Mouse (Mus musculus) midbrain, embryonic 14.5 days (tissue): ENCODE data around the gene Efna5. TPM values are rescaled to one million over a fixed set of nuclear protein-coding genes. Genes with fewer than 3 reads are reported as not detected.

Experiments used
- ATAC-seq: fragments of 200-750 bp; cut with Nextera tagmentation; 2 replicates; pipeline ENCODE4 v1.8.0; 2017; ENCODE audit warnings: moderate number of reproducible peaks, moderate library complexity; ENCODE audit not compliant: low FRiP score, low TSS enrichment
- DNase-seq: peaks from one replicate; pipeline ENCODE4 v3.0.0-alpha.2; 2015
- H3K27ac ChIP-seq: fragments of 300-500 bp; sonication (generic); replicated peaks from 2 replicates; pipeline ENCODE4 v1.5.1; 2014; ENCODE audit warnings: mild to moderate bottlenecking, low read depth, low read length, moderate library complexity
- H3K27me3 ChIP-seq: fragments of 300-500 bp; sonication (generic); 2 replicates; pipeline ENCODE4 v1.6.1; 2014; ENCODE audit warnings: low read length, control low read depth, mixed read lengths; ENCODE audit not compliant: control insufficient read depth, insufficient read depth
- H3K36me3 ChIP-seq: fragments of 300-500 bp; sonication (generic); 2 replicates; pipeline ENCODE4 v1.6.1; 2014; ENCODE audit warnings: low read length, control low read depth; ENCODE audit not compliant: control insufficient read depth, insufficient read depth
- H3K4me1 ChIP-seq: fragments of 300-500 bp; sonication (generic); 2 replicates; pipeline ENCODE4 v1.6.1; 2014; ENCODE audit warnings: mild to moderate bottlenecking, antibody characterized with exemption, low read length, control low read depth; ENCODE audit not compliant: control insufficient read depth, insufficient read depth
- H3K4me2 ChIP-seq: fragments of 300-500 bp; sonication (generic); 2 replicates; pipeline ENCODE4 v1.6.1; 2014; ENCODE audit warnings: mild to moderate bottlenecking, low read length, moderate library complexity
- H3K4me3 ChIP-seq: fragments of 300-500 bp; sonication (generic); replicated peaks from 2 replicates; pipeline ENCODE4 v1.5.1; 2014; ENCODE audit warnings: low read depth, low read length
- H3K9ac ChIP-seq: fragments of 300-500 bp; sonication (generic); replicated peaks from 2 replicates; pipeline ENCODE4 v1.6.1; 2014; ENCODE audit warnings: mild to moderate bottlenecking, low read length, moderate library complexity
- H3K9me3 ChIP-seq: fragments of 300-500 bp; sonication (generic); 2 replicates; pipeline ENCODE4 v1.6.1; 2016; ENCODE audit warnings: low read length, control low read depth, mixed read lengths; ENCODE audit not compliant: control insufficient read depth
- WGBS: fragments of 180-500 bp; shearing (Covaris S2); extraction: QIAGEN DNeasy Blood & Tissue Kit; methylation state at CpG from one replicate; pipeline ENCODE4 v1.1.7; 2014; 5-methylcytosine and 5-hydroxymethylcytosine counted together
- polyA plus RNA-seq: library from polyadenylated mRNA; unstranded; fragments of >200 nt; fragmentation: Nextera tagmentation; extraction: Ambion mirVana; gene quantifications from 2 replicates; pipeline ENCODE4 v1.2.1, GENCODE M21; 2014

The Efna5 gene
- polyA plus RNA-seq, 1 experiment from 2014 or later = 90.8 TPM

GRCm38 (mm10) chr17:62649293-62649950, 231.7 kb downstream of the Efna5 start:
- ATAC-seq = no peak
- H3K4me2 ChIP-seq = no peak overlapping the region
- H3K9me3 ChIP-seq = no peaks in the 10 kb centered on the region
- no peaks in the 10 kb centered on the region for H3K27me3 ChIP-seq
- no peaks in the 10 kb centered on the region for H3K4me1 ChIP-seq
- H3K36me3 ChIP-seq = peaks cover 5% of the 10 kb centered on the region; the same call in 1 of the 2 replicates
- H3K9ac ChIP-seq = no peak overlapping the region
- 89% methylated on average over 10 of the region's 10 CpGs for WGBS
- H3K4me3 ChIP-seq = no peak overlapping the region
- no peak for DNase-seq
- no peak overlapping the region for H3K27ac ChIP-seq

DNA sequence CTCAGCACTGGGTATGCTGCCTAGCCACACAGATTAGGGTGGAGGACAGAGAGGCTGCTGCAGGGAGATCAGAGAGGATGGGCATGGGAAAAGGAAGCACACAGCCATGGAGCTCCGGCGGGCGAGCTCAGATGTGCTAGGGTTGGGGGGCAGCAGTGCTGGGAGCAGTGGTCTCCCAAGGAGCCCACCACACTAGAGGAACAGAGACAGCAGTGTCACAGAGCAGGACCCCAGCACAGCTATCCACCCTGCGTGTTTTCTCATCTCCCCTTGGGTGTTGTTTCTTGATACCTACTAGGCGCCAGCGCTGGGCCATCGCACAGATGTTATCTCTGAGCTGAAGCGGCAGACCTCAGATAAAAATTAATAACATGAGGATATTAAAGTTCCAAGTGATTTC, 234.3 kb downstream of the Efna5 start:
- Histone ChIP-seq H3K4me2 (no peak overlapping the region), H3K27ac (no peak overlapping the region), H3K9ac (no peak overlapping the region), H3K36me3 (peaks cover 5% of the 10 kb centered on the region; the same call in 1 of the 2 replicates), H3K27me3 (no peaks in the 10 kb centered on the region), H3K4me3 (no peak overlapping the region), H3K4me1 (no peaks in the 10 kb centered on the region), H3K9me3 (no peaks in the 10 kb centered on the region)
- DNase-seq = no peak
- ATAC-seq = no peak
- WGBS = 88% methylated on average over 8 of the region's 8 CpGs

- no peak overlapping the region for H3K4me3 ChIP-seq
- no peak overlapping the region for H3K9ac ChIP-seq
- no peak overlapping the region for H3K27ac ChIP-seq
- H3K36me3 ChIP-seq = no peaks in the 10 kb centered on the region
- H3K9me3 ChIP-seq = 0 out of 2 replicates have a peak, but pooled peaks cover 3% of the 10 kb centered on the region
- no peaks in the 10 kb centered on the region for H3K4me1 ChIP-seq
- WGBS = 84% methylated on average over 12 of the region's 12 CpGs
- H3K4me2 ChIP-seq = no peak overlapping the region
- H3K27me3 ChIP-seq = no peaks in the 10 kb centered on the region
- DNase-seq = no peak
- no peak for ATAC-seq
Measured at GRCm38 (mm10) chr17:62642447-62643145, 238.5 kb downstream of the Efna5 start.

GRCm38 (mm10) chr17:62640654-62641053, 240.5 kb downstream of the Efna5 start:
- 0 out of 2 replicates have a peak, but pooled peaks cover 3% of the 10 kb centered on the region for H3K9me3 ChIP-seq
- H3K9ac ChIP-seq = no peak overlapping the region
- H3K4me3 ChIP-seq = no peak overlapping the region
- ATAC-seq (no peak), DNase-seq (no peak)
- no peak overlapping the region for H3K27ac ChIP-seq
- H3K4me2 ChIP-seq = no peak overlapping the region
- 78% methylated on average over 6 of the region's 6 CpGs for WGBS
- H3K36me3 ChIP-seq = no peaks in the 10 kb centered on the region
- H3K27me3 ChIP-seq = no peaks in the 10 kb centered on the region
- H3K4me1 ChIP-seq = no peaks in the 10 kb centered on the region

GRCm38 (mm10) chr17:62636896-62637295, 244.2 kb downstream of the Efna5 start:
- Histone ChIP-seq H3K36me3 (no peaks in the 10 kb centered on the region), H3K4me3 (no peak overlapping the region), H3K9me3 (0 out of 2 replicates have a peak, but pooled peaks cover 3% of the 10 kb centered on the region), H3K4me1 (no peaks in the 10 kb centered on the region), H3K9ac (no peak overlapping the region), H3K4me2 (no peak overlapping the region), H3K27me3 (no peaks in the 10 kb centered on the region), H3K27ac (no peak overlapping the region)
- DNase-seq (no peak), ATAC-seq (no peak)
- WGBS = 96% methylated on average over 7 of the region's 7 CpGs

DNA sequence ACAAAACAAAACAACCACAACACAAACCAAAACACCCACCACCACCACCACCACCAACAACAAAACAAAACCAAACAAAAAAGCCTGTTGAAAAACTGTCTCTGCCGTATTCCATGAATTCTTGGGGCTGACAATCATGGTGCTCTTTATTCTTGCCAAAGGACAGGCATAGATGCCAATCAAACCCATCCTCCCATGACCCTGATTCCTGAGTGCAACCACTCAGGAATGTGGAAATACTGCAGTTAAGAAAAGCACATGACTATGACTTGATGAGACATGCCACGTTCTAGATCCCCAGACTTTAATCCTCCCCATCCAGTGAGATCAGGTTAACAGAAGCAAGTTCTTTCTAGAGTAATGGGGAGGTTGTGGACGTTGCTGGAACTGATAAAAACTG, 246.2 kb downstream of the Efna5 start:
- 69% methylated on average over 3 of the region's 3 CpGs for WGBS
- no peak overlapping the region for H3K27ac ChIP-seq
- ATAC-seq (no peak), DNase-seq (no peak)
- H3K36me3 ChIP-seq = no peaks in the 10 kb centered on the region
- 0 out of 2 replicates have a peak, but pooled peaks cover 3% of the 10 kb centered on the region for H3K9me3 ChIP-seq
- H3K4me3 ChIP-seq = no peak overlapping the region
- H3K4me2 ChIP-seq = no peak overlapping the region
- no peaks in the 10 kb centered on the region for H3K27me3 ChIP-seq
- no peaks in the 10 kb centered on the region for H3K4me1 ChIP-seq
- no peak overlapping the region for H3K9ac ChIP-seq

GRCm38 (mm10) chr17:62628474-62628873, 252.6 kb downstream of the Efna5 start:
- no peak overlapping the region for H3K4me2 ChIP-seq
- no peaks in the 10 kb centered on the region for H3K27me3 ChIP-seq
- no peak for DNase-seq
- H3K9ac ChIP-seq = no peak overlapping the region
- H3K4me1 ChIP-seq = peaks cover 18% of the 10 kb centered on the region
- ATAC-seq = no peak
- 45% methylated on average over 1 of the region's 1 CpGs for WGBS
- H3K27ac ChIP-seq = no peak overlapping the region
- H3K4me3 ChIP-seq = no peak overlapping the region
- no peaks in the 10 kb centered on the region for H3K36me3 ChIP-seq
- no peaks in the 10 kb centered on the region for H3K9me3 ChIP-seq

- Histone ChIP-seq H3K4me1 (peaks cover 18% of the 10 kb centered on the region), H3K27ac (no peak overlapping the region), H3K4me2 (no peak overlapping the region), H3K27me3 (no peaks in the 10 kb centered on the region), H3K9ac (no peak overlapping the region), H3K4me3 (no peak overlapping the region), H3K36me3 (no peaks in the 10 kb centered on the region), H3K9me3 (no peaks in the 10 kb centered on the region)
- ATAC-seq = no peak
- DNase-seq = no peak
- WGBS = 79% methylated on average over 1 of the region's 1 CpGs
Measured at GRCm38 (mm10) chr17:62627508-62627907, 253.6 kb downstream of the Efna5 start.

- H3K4me1 ChIP-seq = peaks cover 18% of the 10 kb centered on the region
- ATAC-seq (peak; percentile 46; the same call in 1 of the 2 replicates), DNase-seq (peak; percentile 63)
- no peak overlapping the region for H3K4me2 ChIP-seq
- no peaks in the 10 kb centered on the region for H3K36me3 ChIP-seq
- WGBS = 35% methylated on average over 8 of the region's 8 CpGs
- no peak overlapping the region for H3K9ac ChIP-seq
- H3K27ac ChIP-seq = peak overlapping the region; percentile 38
- no peaks in the 10 kb centered on the region for H3K27me3 ChIP-seq
- no peak overlapping the region for H3K4me3 ChIP-seq
- H3K9me3 ChIP-seq = no peaks in the 10 kb centered on the region
Measured at GRCm38 (mm10) chr17:62625646-62626020, 255.5 kb downstream of the Efna5 start.
